Mouse (Mus musculus) MEL (cell line): ENCODE data around the gene Mmp2. TPM values are rescaled to one million over a fixed set of nuclear protein-coding genes. Genes with fewer than 3 reads are reported as not detected.
A peak's percentile ranks its signal among the peaks of the same experiment; 100 is the strongest.

Source experiments
- DNase-seq: peaks from one replicate; pipeline ENCODE4 v3.0.0; 2011; ENCODE audit warnings: low read depth, low spot score
- H3K27ac ChIP-seq: 2 replicates; pipeline ENCODE4 v1.5.1; 2012; ENCODE audit warnings: low read depth, mild to moderate bottlenecking, control low read depth, low read length, moderate library complexity; ENCODE audit not compliant: control insufficient read depth
- H3K27me3 ChIP-seq, 2 experiments: fragments of 150-350 bp in 1 of 2; sonication (generic) in 1 of 2; 2 replicates each; pipeline ENCODE4 v1.6.1; 2012; ENCODE audit warnings: low read length in 2 of 2, mild to moderate bottlenecking in 2 of 2, improper control_type of control experiment in 1 of 2, moderate library complexity in 1 of 2; ENCODE audit not compliant: insufficient read depth in 2 of 2, control insufficient read depth in 1 of 2
- H3K36me3 ChIP-seq, 2 experiments: 2 replicates each; pipeline ENCODE4 v1.6.1; 2012 to 2014; ENCODE audit warnings: low read length in 2 of 2, improper control_type of control experiment in 1 of 2, inconsistent platforms in 1 of 2, mild to moderate bottlenecking in 1 of 2; ENCODE audit not compliant: insufficient read depth in 2 of 2, control insufficient read depth in 1 of 2
- H3K4me1 ChIP-seq, 2 experiments: fragments of 150-350 bp in 1 of 2; sonication (generic) in 1 of 2; 2 replicates each; pipeline ENCODE4 v1.6.1; 2012; ENCODE audit warnings: low read length in 2 of 2, improper control_type of control experiment in 1 of 2, mild to moderate bottlenecking in 1 of 2; ENCODE audit not compliant: insufficient read depth in 2 of 2, control insufficient read depth in 1 of 2
- H3K4me3 ChIP-seq, 2 experiments: fragments of 150-350 bp in 1 of 2; sonication (generic) in 1 of 2; 2 replicates each; pipeline ENCODE4 v1.5.1; 2012; ENCODE audit warnings: low read depth in 2 of 2, low read length in 2 of 2, mild to moderate bottlenecking in 2 of 2, moderate library complexity in 2 of 2, control low read depth in 1 of 2, improper control_type of control experiment in 1 of 2; ENCODE audit not compliant: control insufficient read depth in 1 of 2, insufficient read depth in 1 of 2
- H3K79me2 ChIP-seq: 2 replicates; pipeline ENCODE4 v1.6.1; 2012; ENCODE audit warnings: mild to moderate bottlenecking, low read length, moderate library complexity; ENCODE audit not compliant: control insufficient read depth, poor library complexity, insufficient read depth
- H3K9ac ChIP-seq: 2 replicates; pipeline ENCODE4 v1.6.1; 2012; ENCODE audit warnings: low read depth, mild to moderate bottlenecking, control low read depth, low read length, moderate library complexity; ENCODE audit not compliant: control insufficient read depth, poor library complexity, severe bottlenecking
- H3K9me3 ChIP-seq: fragments of 150-350 bp; sonication (generic); replicated peaks from 2 replicates; pipeline ENCODE4 v1.6.1; 2012; ENCODE audit warnings: mild to moderate bottlenecking, low read length, improper control_type of control experiment, moderate library complexity; ENCODE audit not compliant: insufficient read depth
- BHLHE40 ChIP-seq: IDR thresholded peaks from 2 replicates; pipeline ENCODE4 v1.6.1; 2012; ENCODE audit warnings: low read depth, mild to moderate bottlenecking, inconsistent platforms, low read length, improper control_type of control experiment, borderline replicate concordance
- CHD1 ChIP-seq: IDR thresholded peaks from 2 replicates; pipeline ENCODE4 v1.6.1; 2012; ENCODE audit warnings: low read depth, mild to moderate bottlenecking, inconsistent platforms, low read length, improper control_type of control experiment
- CTCF ChIP-seq, 3 experiments: IDR thresholded peaks in 2 of 3; conservative IDR thresholded peaks in 1 of 3; 2 replicates each; pipeline ENCODE4 v1.5.1; 2011 to 2012; ENCODE audit warnings: low read length in 3 of 3, low read depth in 2 of 3, mild to moderate bottlenecking in 2 of 3, improper control_type of control experiment in 1 of 3, inconsistent platforms in 1 of 3, mixed read lengths in 1 of 3, moderate library complexity in 1 of 3; ENCODE audit not compliant: control insufficient read depth in 1 of 3, insufficient read depth in 1 of 3, poor library complexity in 1 of 3, severe bottlenecking in 1 of 3
- ETS1 ChIP-seq: IDR thresholded peaks from 2 replicates; pipeline ENCODE4 v1.6.1; 2012; ENCODE audit warnings: low read depth, mild to moderate bottlenecking, inconsistent platforms, low read length, improper control_type of control experiment, moderate library complexity
- GABPA ChIP-seq: IDR thresholded peaks from 2 replicates; pipeline ENCODE4 v1.6.1; 2012; ENCODE audit warnings: low read depth, mild to moderate bottlenecking, inconsistent platforms, low read length, improper control_type of control experiment, moderate library complexity
- JUND ChIP-seq: IDR thresholded peaks from 2 replicates; pipeline ENCODE4 v1.6.1; 2011; ENCODE audit warnings: low read depth, mild to moderate bottlenecking, improper control_type of control experiment, low read length
- MAFK ChIP-seq: IDR thresholded peaks from 2 replicates; pipeline ENCODE4 v1.6.1; 2011; ENCODE audit warnings: low read depth, mild to moderate bottlenecking, low read length, improper control_type of control experiment, borderline replicate concordance
- MAZ ChIP-seq: IDR thresholded peaks from 2 replicates; pipeline ENCODE4 v1.6.1; 2012; ENCODE audit warnings: low read depth, mild to moderate bottlenecking, inconsistent platforms, low read length, improper control_type of control experiment
- MEF2A ChIP-seq: IDR thresholded peaks from 2 replicates; pipeline ENCODE4 v1.6.1; 2014; ENCODE audit warnings: low read depth, mild to moderate bottlenecking, inconsistent platforms, low read length, improper control_type of control experiment; ENCODE audit not compliant: poor library complexity, insufficient replicate concordance, severe bottlenecking; ENCODE audit errors: extremely low read depth
- MYC ChIP-seq: IDR thresholded peaks from 2 replicates; pipeline ENCODE4 v1.6.1; 2011; ENCODE audit warnings: low read depth, mild to moderate bottlenecking, low read length, improper control_type of control experiment, moderate library complexity
- NRF1 ChIP-seq: IDR thresholded peaks from 2 replicates; pipeline ENCODE4 v1.6.1; 2014; ENCODE audit warnings: low read depth, mild to moderate bottlenecking, inconsistent platforms, low read length, improper control_type of control experiment, moderate library complexity; ENCODE audit not compliant: poor library complexity, insufficient read depth, severe bottlenecking
- POLR2A ChIP-seq, 2 experiments: IDR thresholded peaks; 2 replicates each; pipeline ENCODE4 v1.6.1; 2011 to 2012; ENCODE audit warnings: low read length in 2 of 2, mild to moderate bottlenecking in 2 of 2, control low read depth in 1 of 2, improper control_type of control experiment in 1 of 2, low read depth in 1 of 2, moderate library complexity in 1 of 2; ENCODE audit not compliant: control insufficient read depth in 1 of 2, insufficient read depth in 1 of 2, poor library complexity in 1 of 2
- POLR2AphosphoS2 ChIP-seq: IDR thresholded peaks from 2 replicates; pipeline ENCODE4 v1.6.1; 2011; ENCODE audit warnings: low read length, improper control_type of control experiment
- POLR2AphosphoS5 ChIP-seq: IDR thresholded peaks from 2 replicates; pipeline ENCODE4 v1.6.1; 2012; ENCODE audit warnings: low read depth, borderline replicate concordance, mild to moderate bottlenecking, inconsistent platforms, low read length, moderate library complexity, mixed read lengths
- RAD21 ChIP-seq: IDR thresholded peaks from 2 replicates; pipeline ENCODE4 v1.6.1; 2011; ENCODE audit warnings: mild to moderate bottlenecking, low read depth, low read length, improper control_type of control experiment
- RCOR1 ChIP-seq: IDR thresholded peaks from 2 replicates; pipeline ENCODE4 v1.6.1; 2012; ENCODE audit warnings: low read depth, mild to moderate bottlenecking, inconsistent platforms, low read length, improper control_type of control experiment
- TAL1 ChIP-seq: IDR thresholded peaks from 2 replicates; pipeline ENCODE4 v1.6.1; 2012; ENCODE audit warnings: mild to moderate bottlenecking, inconsistent platforms, low read length, moderate library complexity, mixed read lengths
- TBP ChIP-seq: IDR thresholded peaks from 2 replicates; pipeline ENCODE4 v1.8.0; 2011; ENCODE audit warnings: low read depth, low read length, improper control_type of control experiment
- UBTF ChIP-seq: IDR thresholded peaks from 2 replicates; pipeline ENCODE4 v1.6.1; 2012; ENCODE audit warnings: low read depth, mild to moderate bottlenecking, inconsistent platforms, low read length, improper control_type of control experiment, moderate library complexity, borderline replicate concordance; ENCODE audit not compliant: insufficient read depth
- ZKSCAN1 ChIP-seq: IDR thresholded peaks from 2 replicates; pipeline ENCODE4 v1.6.1; 2012; ENCODE audit warnings: low read depth, mild to moderate bottlenecking, inconsistent platforms, low read length, improper control_type of control experiment, moderate library complexity
- ZMIZ1 ChIP-seq: IDR thresholded peaks from 2 replicates; pipeline ENCODE4 v1.6.1; 2012; ENCODE audit warnings: low read depth, mild to moderate bottlenecking, inconsistent platforms, low read length, improper control_type of control experiment, moderate library complexity
- polyA plus RNA-seq, 2 experiments: library from polyadenylated mRNA; stranded (reverse) in 1 of 2; unstranded in 1 of 2; fragments of >175 nt in 1 of 2; fragments of >200 nt in 1 of 2; gene quantifications; 2 replicates each; pipeline versions ENCODE4 v1.2.1 to v1.2.4; 2012; ENCODE audit warnings: low replicate concordance in 2 of 2, low read depth in 1 of 2; ENCODE audit not compliant: insufficient read length in 2 of 2, insufficient read depth in 1 of 2, missing spikeins in 1 of 2
- total RNA-seq: library from RNA; depleted of rRNA; stranded (reverse); fragments of 300-350 nt; gene quantifications from 2 replicates; pipeline ENCODE4 v1.2.3, GENCODE M21; 2012

Mmp2 gene
- total and polyA plus RNA-seq, 3 experiments = 0.25 TPM; not detected in 2

GRCm38 (mm10) chr8:92850239-92850638, 23.1 kb downstream of the Mmp2 start:
- TF ChIP-seq NRF1 (no peak), ZKSCAN1 (no peak), POLR2AphosphoS2 (no peak)
- Histone ChIP-seq H3K9me3 (no peaks in the 10 kb centered on the region), H3K27ac (no peak overlapping the region)

GRCm38 (mm10) chr8:92851381-92851780, 24.3 kb downstream of the Mmp2 start:
- Histone ChIP-seq H3K36me3 (peaks cover 0 to 4% of the 10 kb centered on the region in 2 experiments; a peak in 1 of 4 replicates), H3K4me1 (peaks cover 0 to 13% of the 10 kb centered on the region in 2 experiments; a peak in 3 of 4 replicates), H3K9ac (no peak overlapping the region), H3K4me3 (no peak overlapping the region), H3K79me2 (peaks cover 3% of the 10 kb centered on the region), H3K27ac (no peak overlapping the region), H3K27me3 (no peaks in the 10 kb centered on the region), H3K9me3 (no peaks in the 10 kb centered on the region)
- TF ChIP-seq POLR2A (IDR thresholded peaks at IDR 0.05; ENCODE audit: control insufficient read depth in 1 of 2, insufficient read depth in 1 of 2, low read depth in 1 of 2, low read length in 2 of 2, poor library complexity in 1 of 2) = no peak
- TF ChIP-seq ZMIZ1 = no peak
- TF ChIP-seq CHD1 = no peak
- no peak for DNase-seq

More at GRCm38 (mm10) chr8:92850239-92850638, 23.1 kb downstream of the Mmp2 start:
- DNase-seq = no peak
- Histone ChIP-seq H3K27me3 (no peaks in the 10 kb centered on the region), H3K9ac (no peak overlapping the region), H3K79me2 (peaks cover under 1% of the 10 kb centered on the region; the same call in 1 of the 2 replicates), H3K4me1 (peaks cover 0 to 13% of the 10 kb centered on the region in 2 experiments; a peak in 2 of 4 replicates), H3K4me3 (no peak overlapping the region), H3K36me3 (peaks cover 0 to 4% of the 10 kb centered on the region in 2 experiments; a peak in 1 of 4 replicates)

GRCm38 (mm10) chr8:92853188-92853983, 26.3 kb downstream of the Mmp2 start:
- peaks cover 13 to 16% of the 10 kb centered on the region in 2 experiments for H3K4me1 ChIP-seq
- H3K27ac ChIP-seq = no peak overlapping the region

More at GRCm38 (mm10) chr8:92853188-92853983, 26.3 kb downstream of the Mmp2 start:
- Histone ChIP-seq H3K27me3 (no peaks in the 10 kb centered on the region), H3K4me3 (no peak overlapping the region)
- peak; percentile 37 for DNase-seq
- TF ChIP-seq MEF2A = no peak
- no peak for TF ChIP-seq ETS1
- TF ChIP-seq MAFK = no peak
- no peak for TF ChIP-seq MYC
- no peak for TF ChIP-seq GABPA
- TF ChIP-seq TAL1 = no peak
- no peak for TF ChIP-seq NRF1
- no peak for TF ChIP-seq UBTF
- no peak for TF ChIP-seq RAD21
- no peak for TF ChIP-seq BHLHE40
- no peak for TF ChIP-seq TBP
- no peak for TF ChIP-seq JUND
- TF ChIP-seq MAZ = no peak
- TF ChIP-seq ZKSCAN1 = no peak
- TF ChIP-seq POLR2AphosphoS5 = no peak
- TF ChIP-seq RCOR1 = no peak
- no peak for TF ChIP-seq CTCF (IDR thresholded peaks at IDR 0.05 in 2 of 3, conservative IDR thresholded peaks at IDR 0.05 in 1 of 3; ENCODE audit: control insufficient read depth in 1 of 3, insufficient read depth in 1 of 3, low read depth in 2 of 3, low read length in 3 of 3, poor library complexity in 1 of 3, severe bottlenecking in 1 of 3)
- TF ChIP-seq, all 39 proteins: peak for 0
- H3K9ac ChIP-seq = no peak overlapping the region
- H3K9me3 ChIP-seq = no peaks in the 10 kb centered on the region
- H3K79me2 ChIP-seq = peaks cover 8% of the 10 kb centered on the region
- H3K36me3 ChIP-seq = peaks cover 0 to 12% of the 10 kb centered on the region in 2 experiments; a peak in 2 of 4 replicates
